Comparison of ENCODE assay signal across 8 mouse cellular contexts in the genomic region with DNA sequence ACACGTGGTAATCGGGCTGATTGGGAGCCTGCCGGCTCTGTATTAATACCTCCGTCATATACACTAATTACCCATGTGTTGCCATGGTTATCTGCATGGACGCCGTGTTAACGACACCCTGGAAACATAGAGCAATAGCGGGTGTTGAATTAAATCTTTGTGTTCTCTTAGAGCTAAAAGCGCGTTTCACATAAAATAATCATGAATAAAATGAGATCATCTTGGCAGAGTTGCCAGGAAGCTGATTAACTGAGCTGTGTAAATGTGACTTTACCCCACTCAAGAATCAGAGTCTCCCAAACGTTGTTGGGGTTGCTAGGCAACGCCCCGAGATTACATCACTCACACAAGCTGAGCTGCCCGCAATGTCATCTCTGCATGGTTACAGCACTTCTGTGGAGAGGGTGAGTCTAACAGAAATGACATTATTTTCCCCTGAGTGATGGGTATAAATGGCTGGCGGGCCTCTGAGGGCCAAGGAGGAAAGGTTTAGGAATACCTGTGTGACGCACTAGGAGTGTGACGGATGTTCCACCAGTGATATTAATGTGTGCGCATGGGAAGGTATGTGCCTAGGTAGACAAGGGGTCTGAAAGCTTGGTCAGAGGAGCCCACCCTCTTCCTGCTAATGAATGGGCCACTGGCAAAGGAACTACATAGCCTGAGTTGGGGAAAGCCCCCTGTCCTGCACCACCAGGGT. TPM values are rescaled to one million over a fixed set of nuclear protein-coding genes. Genes with fewer than 3 reads are reported as not detected.
DNase-seq lines count a peak whose midpoint lies in the region; ATAC-seq and TF ChIP-seq lines count a peak whose summit lies in the region.

No protein-coding gene starts in this region.

- no peak for ATAC-seq in limb, embryonic 11.5 days (ENCODE audit: insufficient number of reproducible peaks, low FRiP score, low TSS enrichment, low read depth)
- 0 out of 2 replicates have a peak, but pooled peaks have one; percentile 14 for ATAC-seq in heart, embryonic 11.5 days (replicated peaks; ENCODE audit: insufficient number of reproducible peaks, low FRiP score, low TSS enrichment)
- ATAC-seq in kidney, embryonic 15.5 days (replicated peaks; ENCODE audit: low FRiP score): no peak
- ATAC-seq in limb, embryonic 14.5 days (ENCODE audit: low FRiP score, low read depth): peak; percentile 91
- ATAC-seq in neural tube, embryonic 12.5 days (ENCODE audit: low FRiP score, low read depth): peak; percentile 89

- no peak overlapping the region for H3K4me2 ChIP-seq in limb, embryonic 11.5 days (ENCODE audit: low read depth, severe bottlenecking)
- no peak overlapping the region for H3K4me2 ChIP-seq in heart, embryonic 11.5 days
- H3K4me2 ChIP-seq in kidney, embryonic 15.5 days: no peak overlapping the region
- H3K4me2 ChIP-seq in limb, embryonic 14.5 days (replicated peaks; ENCODE audit: low read depth, low read length, severe bottlenecking): 0 out of 2 replicates have a peak overlapping the region, but pooled peaks have one; percentile 1
- peak overlapping the region; percentile 20; the same call in 1 of the 2 replicates for H3K4me2 ChIP-seq in neural tube, embryonic 12.5 days (replicated peaks)

- H3K4me1 ChIP-seq in limb, embryonic 11.5 days (ENCODE audit: control insufficient read depth, insufficient read depth, low read length): peaks cover 9% of the 10 kb centered on the region; the same call in 1 of the 2 replicates
- peaks cover 33% of the 10 kb centered on the region for H3K4me1 ChIP-seq in limb, embryonic 10.5 days
- H3K4me1 ChIP-seq in heart, embryonic 11.5 days (ENCODE audit: control insufficient read depth, insufficient read depth, low read length): peaks cover 16% of the 10 kb centered on the region
- peaks cover 27% of the 10 kb centered on the region for H3K4me1 ChIP-seq in kidney, embryonic 15.5 days
- peaks cover 28% of the 10 kb centered on the region for H3K4me1 ChIP-seq in limb, embryonic 14.5 days (ENCODE audit: control insufficient read depth, insufficient read depth, low read length)
- peaks cover 20% of the 10 kb centered on the region for H3K4me1 ChIP-seq in neural tube, embryonic 12.5 days

- WGBS in limb, embryonic 11.5 days: 65% methylated on average over 18 of the region's 18 CpGs
- 74% methylated on average over 18 of the region's 18 CpGs for WGBS in limb, embryonic 10.5 days
- WGBS in heart, embryonic 11.5 days (ENCODE audit: insufficient replicate concordance): 59% methylated on average over 18 of the region's 18 CpGs
- 53% methylated on average over 18 of the region's 18 CpGs for WGBS in kidney, embryonic 15.5 days
- 43% methylated on average over 18 of the region's 18 CpGs for WGBS in limb, embryonic 14.5 days
- 31% methylated on average over 18 of the region's 18 CpGs for WGBS in neural tube, embryonic 12.5 days

- H3K36me3 ChIP-seq in limb, embryonic 11.5 days (ENCODE audit: control insufficient read depth, insufficient read depth, low read length): no peaks in the 10 kb centered on the region
- no peaks in the 10 kb centered on the region for H3K36me3 ChIP-seq in limb, embryonic 10.5 days
- H3K36me3 ChIP-seq in heart, embryonic 11.5 days (ENCODE audit: control insufficient read depth, insufficient read depth, low read length): no peaks in the 10 kb centered on the region
- H3K36me3 ChIP-seq in kidney, embryonic 15.5 days: no peaks in the 10 kb centered on the region
- H3K36me3 ChIP-seq in limb, embryonic 14.5 days (ENCODE audit: control insufficient read depth, insufficient read depth, low read length): no peaks in the 10 kb centered on the region
- no peaks in the 10 kb centered on the region for H3K36me3 ChIP-seq in neural tube, embryonic 12.5 days

- no peak overlapping the region for H3K9ac ChIP-seq in limb, embryonic 11.5 days (ENCODE audit: low read length)
- no peak overlapping the region for H3K9ac ChIP-seq in heart, embryonic 11.5 days (ENCODE audit: low read depth, low read length)
- no peak overlapping the region for H3K9ac ChIP-seq in kidney, embryonic 15.5 days
- no peak overlapping the region for H3K9ac ChIP-seq in limb, embryonic 14.5 days (ENCODE audit: low read depth, low read length, severe bottlenecking)
- H3K9ac ChIP-seq in neural tube, embryonic 12.5 days: no peak overlapping the region

- H3K9me3 ChIP-seq in limb, embryonic 11.5 days (ENCODE audit: control insufficient read depth, low read length): no peaks in the 10 kb centered on the region
- H3K9me3 ChIP-seq in limb, embryonic 10.5 days (replicated peaks): no peaks in the 10 kb centered on the region
- no peaks in the 10 kb centered on the region for H3K9me3 ChIP-seq in heart, embryonic 11.5 days (replicated peaks; ENCODE audit: control insufficient read depth, low read length)
- H3K9me3 ChIP-seq in kidney, embryonic 15.5 days (replicated peaks): no peaks in the 10 kb centered on the region
- no peaks in the 10 kb centered on the region for H3K9me3 ChIP-seq in limb, embryonic 14.5 days (ENCODE audit: control insufficient read depth, low read length)
- no peaks in the 10 kb centered on the region for H3K9me3 ChIP-seq in neural tube, embryonic 12.5 days

- no peak overlapping the region for H3K27ac ChIP-seq in limb, embryonic 11.5 days (replicated peaks; ENCODE audit: low read depth, low read length)
- H3K27ac ChIP-seq in limb, embryonic 10.5 days: no peak overlapping the region
- peak overlapping the region; percentile 43 for H3K27ac ChIP-seq in heart, embryonic 11.5 days (ENCODE audit: low read depth, low read length)
- peak overlapping the region; percentile 73 for H3K27ac ChIP-seq in kidney, embryonic 15.5 days
- peak overlapping the region; percentile 68 for H3K27ac ChIP-seq in limb, embryonic 14.5 days (replicated peaks; ENCODE audit: low read depth, low read length)
- 0 out of 2 replicates have a peak overlapping the region, but pooled peaks have one; percentile 21 for H3K27ac ChIP-seq in neural tube, embryonic 12.5 days

- DNase-seq in limb, embryonic 11.5 days (ENCODE audit: low spot score): peak; percentile 56
- DNase-seq in limb, embryonic 10.5 days (ENCODE audit: low spot score): no peak
- DNase-seq in fibroblast of lung, adult 2 months (ENCODE audit: low read depth): peak; percentile 85
- peak; percentile 86 for DNase-seq in limb, embryonic 14.5 days (ENCODE audit: low spot score)
- no peak for DNase-seq in thymus, postnatal 10 days (ENCODE audit: low spot score in 2 of 2)

- no peak for TF ChIP-seq POLR2A in limb, embryonic 14.5 days (IDR thresholded peaks at IDR 0.05; ENCODE audit: borderline replicate concordance, extremely low read depth, insufficient read depth, insufficient read length)

- no peaks in the 10 kb centered on the region for H3K27me3 ChIP-seq in limb, embryonic 11.5 days (ENCODE audit: control insufficient read depth, insufficient read depth, low read length)
- H3K27me3 ChIP-seq in limb, embryonic 10.5 days (ENCODE audit: low read depth, poor library complexity, severe bottlenecking): no peaks in the 10 kb centered on the region
- peaks cover 6% of the 10 kb centered on the region; the same call in 1 of the 2 replicates for H3K27me3 ChIP-seq in heart, embryonic 11.5 days (ENCODE audit: control insufficient read depth, insufficient read depth, low read length)
- H3K27me3 ChIP-seq in kidney, embryonic 15.5 days: no peaks in the 10 kb centered on the region
- no peaks in the 10 kb centered on the region for H3K27me3 ChIP-seq in limb, embryonic 14.5 days (ENCODE audit: control insufficient read depth, insufficient read depth, low read length)
- peaks cover 52% of the 10 kb centered on the region for H3K27me3 ChIP-seq in neural tube, embryonic 12.5 days (replicated peaks)

- no peak overlapping the region for H3K4me3 ChIP-seq in limb, embryonic 11.5 days (ENCODE audit: low read depth, low read length)
- no peak overlapping the region for H3K4me3 ChIP-seq in limb, embryonic 10.5 days
- no peak overlapping the region for H3K4me3 ChIP-seq in heart, embryonic 11.5 days (ENCODE audit: low read depth, low read length)
- no peak overlapping the region for H3K4me3 ChIP-seq in kidney, embryonic 15.5 days (replicated peaks)
- H3K4me3 ChIP-seq in limb, embryonic 14.5 days (replicated peaks; ENCODE audit: low read length): no peak overlapping the region
- no peak overlapping the region for H3K4me3 ChIP-seq in neural tube, embryonic 12.5 days

RNA-seq across cellular contexts. Expression of gene Wdr5, which starts 58.1 kb away (rescaled TPM):
- 77.6 and 83.3 TPM in 2 replicates for polyA plus RNA-seq in limb, embryonic 11.5 days (2014; fragmentation: Nextera tagmentation; extraction: Ambion mirVana)
- polyA plus RNA-seq in limb, embryonic 10.5 days (2016; fragmentation: Nextera tagmentation; extraction: Ambion mirVana): 94.0 and 95.2 TPM in 2 replicates
- polyA plus RNA-seq in heart, embryonic 11.5 days (2014; fragmentation: Nextera tagmentation; extraction: Ambion mirVana): 37.2 and 40.1 TPM in 2 replicates
- 63.2 and 65.9 TPM in 2 replicates for polyA plus RNA-seq in kidney, embryonic 15.5 days (2015; fragmentation: Nextera tagmentation; extraction: Ambion mirVana)
- 64.2 and 66.0 TPM in 2 replicates for polyA plus RNA-seq in limb, embryonic 14.5 days (2012; rRNA removed)
- 51.6 and 56.9 TPM in 2 replicates for polyA plus RNA-seq in limb, embryonic 14.5 days (2014; fragmentation: Nextera tagmentation; extraction: Ambion mirVana)
- polyA plus RNA-seq in neural tube, embryonic 12.5 days (2016; fragmentation: Nextera tagmentation; extraction: Ambion mirVana): 51.3 and 51.8 TPM in 2 replicates

Comparison
In these comparisons a context has a peak if more than half of its experiments do, and no peak if none do; other contexts are left out.
1. ATAC-seq: peak in heart, embryonic 11.5 days (single experiment), limb, embryonic 14.5 days (single experiment) and neural tube, embryonic 12.5 days (single experiment); none in limb, embryonic 11.5 days (single experiment) and kidney, embryonic 15.5 days (single experiment).
2. DNase-seq: peak in limb, embryonic 11.5 days (single experiment), fibroblast of lung, adult 2 months (single experiment) and limb, embryonic 14.5 days (single experiment); none in limb, embryonic 10.5 days (single experiment) and thymus, postnatal 10 days (0 of 2).
3. H3K27ac ChIP-seq: peak in heart, embryonic 11.5 days (single experiment), kidney, embryonic 15.5 days (single experiment), limb, embryonic 14.5 days (single experiment) and neural tube, embryonic 12.5 days (single experiment); none in limb, embryonic 11.5 days (single experiment) and limb, embryonic 10.5 days (single experiment).
4. H3K4me2 ChIP-seq: peak in limb, embryonic 14.5 days (single experiment) and neural tube, embryonic 12.5 days (single experiment); none in limb, embryonic 11.5 days (single experiment), heart, embryonic 11.5 days (single experiment) and kidney, embryonic 15.5 days (single experiment).